Mouse (Mus musculus) liver, embryonic 14.5 days (tissue): ENCODE data around the gene Prkcb. TPM values are rescaled to one million over a fixed set of nuclear protein-coding genes. Genes with fewer than 3 reads are reported as not detected.

Source experiments
- ATAC-seq: fragments of 200-750 bp; cut with Nextera tagmentation; 2 replicates; pipeline ENCODE4 v1.8.0; 2017; ENCODE audit warnings: moderate number of reproducible peaks, mild to moderate bottlenecking, moderate library complexity; ENCODE audit not compliant: insufficient read depth
- DNase-seq, 3 experiments: peaks; one replicate each; pipeline ENCODE4 v3.0.0-alpha.2; 2012 to 2013; ENCODE audit warnings: low read depth in 3 of 3, low spot score in 3 of 3
- H3K27ac ChIP-seq: fragments of 300-500 bp; sonication (generic); 2 replicates; pipeline ENCODE4 v1.5.1; 2014; ENCODE audit warnings: moderate library complexity, mild to moderate bottlenecking, control low read depth, inconsistent platforms
- H3K27me3 ChIP-seq: fragments of 300-500 bp; sonication (generic); 2 replicates; pipeline ENCODE4 v1.6.1; 2014; ENCODE audit warnings: mild to moderate bottlenecking, low read length, moderate library complexity; ENCODE audit not compliant: control insufficient read depth, insufficient read depth
- H3K36me3 ChIP-seq: fragments of 300-500 bp; sonication (generic); replicated peaks from 2 replicates; pipeline ENCODE4 v1.6.1; 2014; ENCODE audit warnings: low read depth; ENCODE audit not compliant: control insufficient read depth, insufficient read depth
- H3K4me1 ChIP-seq, 2 experiments: fragments of 200-500 bp in 1 of 2; fragments of 300-500 bp in 1 of 2; sonication (generic) in 1 of 2; replicated peaks; 2 replicates each; pipeline ENCODE4 v1.6.1; 2012 to 2014; ENCODE audit warnings: antibody characterized with exemption in 1 of 2, inconsistent platforms in 1 of 2, low read length in 1 of 2; ENCODE audit not compliant: control insufficient read depth in 2 of 2, insufficient read depth in 2 of 2
- H3K4me2 ChIP-seq: fragments of 300-500 bp; sonication (generic); 2 replicates; pipeline ENCODE4 v1.6.1; 2014; ENCODE audit warnings: low read depth, mild to moderate bottlenecking, control low read depth, moderate library complexity
- H3K4me3 ChIP-seq, 2 experiments: fragments of 200-500 bp in 1 of 2; fragments of 300-500 bp in 1 of 2; sonication (generic) in 1 of 2; 2 replicates each; pipeline ENCODE4 v1.5.1; 2012 to 2014; ENCODE audit warnings: low read depth in 2 of 2, low read length in 2 of 2, mild to moderate bottlenecking in 2 of 2, control low read depth in 1 of 2, inconsistent platforms in 1 of 2, moderate library complexity in 1 of 2; ENCODE audit not compliant: insufficient read depth in 1 of 2
- H3K9ac ChIP-seq: fragments of 300-500 bp; sonication (generic); replicated peaks from 2 replicates; pipeline ENCODE4 v1.6.1; 2014; ENCODE audit warnings: mild to moderate bottlenecking, control low read depth, moderate library complexity
- H3K9me3 ChIP-seq: fragments of 300-500 bp; sonication (generic); 2 replicates; pipeline ENCODE4 v1.6.1; 2016; ENCODE audit warnings: low read length, mixed read lengths; ENCODE audit not compliant: control insufficient read depth
- CTCF ChIP-seq: IDR thresholded peaks from 2 replicates; pipeline ENCODE4 v1.5.1; 2016; ENCODE audit warnings: antibody characterized with exemption, low read depth, control low read depth
- EP300 ChIP-seq: IDR thresholded peaks from 2 replicates; pipeline ENCODE4 v1.6.1; 2016; ENCODE audit warnings: antibody characterized with exemption, low read depth
- WGBS: fragments of 180-500 bp; shearing (Covaris S2); extraction: QIAGEN DNeasy Blood & Tissue Kit; methylation state at CpG from one replicate; pipeline ENCODE4 v1.1.7; 2014; ENCODE audit not compliant: insufficient replicate concordance; 5-methylcytosine and 5-hydroxymethylcytosine counted together
- polyA plus RNA-seq, 2 experiments: library from polyadenylated mRNA; depleted of rRNA in 1 of 2; stranded (reverse) in 1 of 2; unstranded in 1 of 2; fragments of >200 nt; fragmentation: Nextera tagmentation in 1 of 2; extraction: Ambion mirVana in 1 of 2; gene quantifications; 2 replicates each; pipeline versions ENCODE4 v1.2.1 to v1.2.3; 2012 to 2014

Prkcb gene
- polyA plus RNA-seq, 2 experiments = 1.6 to 2.3 TPM

DNA sequence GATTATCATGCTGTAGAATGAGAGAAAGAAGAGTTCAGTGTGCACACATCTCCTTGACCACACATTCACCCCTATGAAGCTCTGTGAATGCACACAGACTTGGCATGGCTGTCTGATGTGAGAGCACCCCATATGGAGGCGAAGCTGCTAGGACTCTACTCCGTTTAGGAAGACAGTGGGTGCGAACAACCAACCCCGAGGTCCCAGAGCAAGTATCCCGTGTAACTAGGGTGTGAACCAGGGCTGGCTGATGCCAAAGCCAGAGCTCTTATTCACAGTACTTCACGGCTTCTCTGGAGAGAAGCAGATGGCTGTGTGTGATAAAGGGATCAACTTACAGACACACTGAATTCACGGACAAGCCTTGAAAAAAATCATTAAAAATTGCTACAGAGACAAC, 285.9 kb downstream of the Prkcb start:
- 45% methylated on average over 7 of the region's 7 CpGs for WGBS
- no peaks in the 10 kb centered on the region for H3K36me3 ChIP-seq

DNA sequence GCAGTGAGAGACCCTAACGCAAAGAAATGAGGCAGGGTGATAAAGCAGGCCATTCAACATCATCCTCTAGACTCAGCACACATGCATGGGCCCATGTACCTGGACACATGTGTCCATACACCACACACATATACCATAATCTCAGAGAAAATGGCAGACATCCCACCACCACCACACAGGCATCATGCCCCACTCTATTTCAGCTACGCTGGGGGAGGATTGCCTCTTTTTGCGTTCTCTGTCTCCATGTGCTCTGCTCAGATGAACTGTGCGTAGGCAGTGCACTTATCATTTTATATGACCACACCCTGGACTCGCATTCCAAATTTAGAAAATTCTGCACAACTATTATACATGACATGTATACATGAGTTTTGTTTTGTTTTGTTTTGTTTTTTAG, 286.5 kb downstream of the Prkcb start:
- H3K36me3 ChIP-seq = no peaks in the 10 kb centered on the region
- H3K4me1 ChIP-seq = no peaks in the 10 kb centered on the region
- H3K4me2 ChIP-seq = no peak overlapping the region
- ATAC-seq = no peak
- H3K27me3 ChIP-seq = no peaks in the 10 kb centered on the region
- no peak overlapping the region for H3K9ac ChIP-seq
- no peak overlapping the region for H3K27ac ChIP-seq
- 62% methylated on average over 5 of the region's 5 CpGs for WGBS
- H3K9me3 ChIP-seq = no peaks in the 10 kb centered on the region
- H3K4me3 ChIP-seq = no peak overlapping the region
- TF ChIP-seq EP300 = no peak
- TF ChIP-seq CTCF = no peak
- no peak for DNase-seq

More for the DNA sequence above, 285.9 kb downstream of the Prkcb start:
- no peak overlapping the region for H3K4me2 ChIP-seq
- no peaks in the 10 kb centered on the region for H3K4me1 ChIP-seq
- no peak overlapping the region for H3K27ac ChIP-seq
- no peaks in the 10 kb centered on the region for H3K9me3 ChIP-seq
- no peak for ATAC-seq
- no peak overlapping the region for H3K4me3 ChIP-seq
- no peak for DNase-seq
- H3K9ac ChIP-seq = no peak overlapping the region
- TF ChIP-seq CTCF (no peak), EP300 (no peak)
- no peaks in the 10 kb centered on the region for H3K27me3 ChIP-seq

DNA sequence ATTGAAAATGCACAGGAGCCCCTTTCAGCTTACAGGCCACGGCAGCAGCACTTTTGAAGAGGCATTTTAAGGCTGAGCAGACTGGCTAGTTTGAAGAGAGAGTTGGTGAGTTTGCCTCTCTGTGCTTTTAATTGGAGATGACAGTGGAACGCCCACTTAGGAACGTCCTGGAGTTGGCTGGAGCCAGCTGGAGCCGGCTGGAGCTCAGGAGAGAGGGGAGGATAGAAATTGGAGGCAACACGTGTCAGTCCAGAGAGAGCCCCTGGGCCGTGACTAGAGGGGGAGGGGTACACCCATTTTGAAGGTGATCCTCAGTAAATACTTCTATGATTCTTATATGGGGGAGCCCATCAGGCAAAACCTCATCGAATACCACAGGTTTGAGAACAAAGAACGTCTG, 287.0 kb downstream of the Prkcb start:
- H3K9ac ChIP-seq = no peak overlapping the region
- no peaks in the 10 kb centered on the region for H3K36me3 ChIP-seq
- DNase-seq (no peak), ATAC-seq (no peak)
- H3K4me1 ChIP-seq = no peaks in the 10 kb centered on the region
- H3K4me3 ChIP-seq = no peak overlapping the region
- H3K4me2 ChIP-seq = no peak overlapping the region
- H3K9me3 ChIP-seq = no peaks in the 10 kb centered on the region
- WGBS = 50% methylated on average over 8 of the region's 8 CpGs
- TF ChIP-seq CTCF (no peak), EP300 (no peak)
- no peak overlapping the region for H3K27ac ChIP-seq
- H3K27me3 ChIP-seq = no peaks in the 10 kb centered on the region

DNA sequence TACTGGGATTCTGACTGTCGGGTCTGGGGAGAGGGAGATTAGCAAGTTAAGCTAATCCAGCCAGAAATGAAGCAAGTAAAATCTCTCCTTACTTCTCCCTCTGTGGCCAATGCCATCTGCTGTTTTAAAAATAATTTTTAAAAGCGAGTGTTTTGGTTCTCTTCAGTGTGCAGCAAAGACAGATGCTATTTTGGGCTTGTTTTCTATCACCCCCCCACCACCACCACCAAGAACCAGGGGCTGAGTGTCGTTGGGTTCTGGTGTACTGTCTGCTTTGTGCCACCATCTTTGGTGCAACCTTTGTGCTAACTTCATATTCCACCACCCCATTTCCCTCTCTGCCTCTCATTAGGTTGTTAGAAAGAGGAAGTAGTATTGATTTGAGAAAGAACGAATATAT, 289.0 kb downstream of the Prkcb start:
- Histone ChIP-seq H3K4me3 (no peak overlapping the region), H3K9ac (no peak overlapping the region), H3K27ac (no peak overlapping the region), H3K9me3 (no peaks in the 10 kb centered on the region), H3K4me2 (no peak overlapping the region), H3K36me3 (no peaks in the 10 kb centered on the region), H3K4me1 (no peaks in the 10 kb centered on the region), H3K27me3 (no peaks in the 10 kb centered on the region)
- ATAC-seq (no peak), DNase-seq (no peak)
- TF ChIP-seq CTCF = no peak
- no peak for TF ChIP-seq EP300
- 45% methylated on average over 4 of the region's 4 CpGs for WGBS

DNA sequence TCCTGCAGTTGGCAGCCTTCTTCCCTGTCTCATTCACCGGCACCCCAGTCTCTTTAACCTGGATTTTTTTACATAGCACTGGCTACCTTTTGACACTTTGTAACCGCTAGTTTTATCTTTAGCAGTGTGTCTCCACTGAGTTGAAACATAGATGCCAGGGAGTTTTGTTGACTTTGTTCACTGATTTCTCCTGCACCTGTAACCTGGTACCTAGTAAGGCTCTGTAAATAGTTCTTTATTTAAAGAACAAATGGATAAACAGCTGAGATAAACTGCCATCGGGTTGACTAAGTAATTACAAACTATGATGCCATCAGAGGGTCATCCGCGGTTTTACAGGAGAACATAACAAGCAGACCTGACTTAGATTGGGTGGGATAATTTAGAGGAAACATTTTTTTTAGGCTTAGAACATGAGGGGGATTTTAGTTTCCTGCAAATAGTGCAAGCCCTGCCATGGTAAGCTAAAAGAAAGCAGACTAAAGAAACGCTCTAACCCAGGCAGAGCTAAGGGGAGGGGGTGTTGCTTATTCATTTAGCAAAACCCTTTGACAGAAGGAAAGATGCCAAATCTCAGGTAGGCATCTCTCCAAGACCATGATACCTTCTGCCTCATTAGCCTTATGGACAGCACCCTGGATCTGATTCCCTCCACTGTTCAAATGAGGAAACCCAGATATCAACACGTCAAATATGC, 291.1 kb downstream of the Prkcb start:
- no peaks in the 10 kb centered on the region for H3K9me3 ChIP-seq
- H3K36me3 ChIP-seq = no peaks in the 10 kb centered on the region
- H3K27ac ChIP-seq = no peak overlapping the region
- 59% methylated on average over 7 of the region's 7 CpGs for WGBS
- no peak overlapping the region for H3K4me2 ChIP-seq
- H3K9ac ChIP-seq = no peak overlapping the region
- no peaks in the 10 kb centered on the region for H3K4me1 ChIP-seq
- ATAC-seq = no peak
- TF ChIP-seq CTCF (no peak), EP300 (no peak)
- no peak for DNase-seq
- no peaks in the 10 kb centered on the region for H3K27me3 ChIP-seq
- no peak overlapping the region for H3K4me3 ChIP-seq
